ENCODE assay signal across 23 mouse cellular contexts in the genomic region with DNA sequence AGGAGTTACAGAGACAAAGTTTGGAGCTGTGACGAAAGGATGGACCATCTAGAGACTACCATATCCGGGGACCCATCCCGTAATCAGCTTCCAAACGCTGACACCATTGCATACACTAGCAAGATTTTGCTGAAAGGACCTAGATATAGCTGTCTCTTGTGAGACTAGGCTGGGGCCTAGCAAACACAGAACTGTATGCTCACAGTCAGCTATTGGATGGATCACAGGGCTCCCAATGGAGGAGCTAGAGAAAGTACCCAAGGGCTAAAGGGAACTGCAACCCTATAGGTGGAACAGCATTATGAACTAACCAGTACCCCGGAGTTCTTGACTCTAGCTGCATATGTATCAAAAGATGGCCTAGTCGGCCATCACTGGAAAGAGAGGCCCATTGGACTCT. TPM values are rescaled to one million over a fixed set of nuclear protein-coding genes. Genes with fewer than 3 reads are reported as not detected.
"Had no signal": no experiment of that assay in that cellular context is flagged by ENCODE, and none has a peak within 500 bp of the region (broad histone marks: within the 10 kb centered on the region; RNA-seq: fewer than 3 reads in every experiment).

No protein-coding gene starts in this region.

RNA-seq across cellular contexts. Expression of a gene that starts 4.7 kb away (rescaled TPM):
- polyA plus RNA-seq: heart, embryonic 10.5 days; heart, embryonic 11.5 days; heart, embryonic 12.5 days; heart, embryonic 13.5 days; heart, embryonic 14.5 days; heart, embryonic 15.5 days; heart, embryonic 16.5 days; heart, postnatal 0 days; hindbrain, embryonic 10.5 days; hindbrain, embryonic 11.5 days; hindbrain, embryonic 12.5 days; hindbrain, embryonic 13.5 days; hindbrain, embryonic 14.5 days; hindbrain, embryonic 15.5 days; hindbrain, embryonic 16.5 days; hindbrain, postnatal 0 days; inflammation-experienced regulatory T-cells, adult 6 months; intestine, embryonic 14.5 days; intestine, embryonic 15.5 days; intestine, embryonic 16.5 days; intestine, postnatal 0 days; kidney, embryonic 14.5 days; large intestine, adult 2 months had no signal
